Mouse (Mus musculus) forebrain, embryonic 14.5 days (tissue): ENCODE measurements around the gene Kat6b. TPM values are rescaled to one million over a fixed set of nuclear protein-coding genes. Genes with fewer than 3 reads are reported as not detected.

Experiments
- ATAC-seq: fragments of 200-750 bp; cut with Nextera tagmentation; 2 replicates; pipeline ENCODE4 v1.8.0; 2017; ENCODE audit warnings: mild to moderate bottlenecking, moderate library complexity
- DNase-seq: peaks from one replicate; pipeline ENCODE4 v3.0.0-alpha.2; 2015; ENCODE audit warnings: low spot score
- H3K27ac ChIP-seq: fragments of 300-500 bp; sonication (generic); 2 replicates; pipeline ENCODE4 v1.5.1; 2014; ENCODE audit warnings: low read depth, mild to moderate bottlenecking, control low read depth, low read length, moderate library complexity
- H3K27me3 ChIP-seq: fragments of 300-500 bp; sonication (generic); replicated peaks from 2 replicates; pipeline ENCODE4 v1.6.1; 2014; ENCODE audit warnings: low read length, control low read depth, mixed read lengths; ENCODE audit not compliant: control insufficient read depth, insufficient read depth
- H3K36me3 ChIP-seq: fragments of 300-500 bp; sonication (generic); 2 replicates; pipeline ENCODE4 v1.6.1; 2014; ENCODE audit warnings: low read length, control low read depth; ENCODE audit not compliant: control insufficient read depth, insufficient read depth
- H3K4me1 ChIP-seq: fragments of 300-500 bp; sonication (generic); 2 replicates; pipeline ENCODE4 v1.6.1; 2014; ENCODE audit warnings: antibody characterized with exemption, low read length, control low read depth; ENCODE audit not compliant: control insufficient read depth, insufficient read depth
- H3K4me2 ChIP-seq: fragments of 300-500 bp; sonication (generic); 2 replicates; pipeline ENCODE4 v1.6.1; 2014; ENCODE audit warnings: mild to moderate bottlenecking, control low read depth, low read length
- H3K4me3 ChIP-seq: fragments of 300-500 bp; sonication (generic); 2 replicates; pipeline ENCODE4 v1.5.1; 2014; ENCODE audit warnings: low read depth, low read length, control low read depth
- H3K9ac ChIP-seq: fragments of 300-500 bp; sonication (generic); 2 replicates; pipeline ENCODE4 v1.6.1; 2014; ENCODE audit warnings: mild to moderate bottlenecking, low read length, control low read depth, moderate library complexity
- H3K9me3 ChIP-seq: fragments of 300-500 bp; sonication (generic); replicated peaks from 2 replicates; pipeline ENCODE4 v1.6.1; 2016; ENCODE audit warnings: low read length, control low read depth, mixed read lengths; ENCODE audit not compliant: control insufficient read depth
- WGBS: fragments of 180-500 bp; shearing (Covaris S2); extraction: QIAGEN DNeasy Blood & Tissue Kit; methylation state at CpG from one replicate; pipeline ENCODE4 v1.1.7; 2014; 5-methylcytosine and 5-hydroxymethylcytosine counted together
- polyA plus RNA-seq: library from polyadenylated mRNA; unstranded; fragments of >200 nt; fragmentation: Nextera tagmentation; extraction: Ambion mirVana; gene quantifications from 2 replicates; pipeline ENCODE4 v1.2.1, GENCODE M21; 2014

Kat6b gene
- polyA plus RNA-seq, 1 experiment from 2014 or later: 28.8 TPM

DNA sequence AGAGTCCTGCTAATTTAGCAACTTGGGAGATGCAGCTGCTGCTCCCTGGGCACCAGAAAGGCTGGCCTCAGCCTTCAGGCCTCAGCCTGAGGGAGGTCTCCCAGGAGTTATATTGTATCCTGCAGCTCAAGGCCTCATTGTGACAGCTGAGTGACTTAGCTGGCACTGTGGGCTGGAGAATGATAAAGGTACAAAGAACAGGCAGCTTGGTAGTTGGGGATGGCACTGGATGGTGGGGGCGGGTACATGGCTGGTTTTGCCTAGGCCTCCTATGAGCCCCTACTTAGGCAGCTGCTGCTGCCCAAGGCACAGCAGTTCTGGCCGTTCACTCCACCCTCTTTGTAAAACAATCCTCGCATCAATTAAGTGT is 7.9 kb downstream of the Kat6b start:
- ATAC-seq (peak; percentile 91), DNase-seq (peak; percentile 84)
- Histone ChIP-seq H3K36me3 (no peaks in the 10 kb centered on the region), H3K27ac (peak overlapping the region; percentile 58), H3K4me3 (no peak overlapping the region), H3K4me1 (peaks cover 2% of the 10 kb centered on the region; the same call in 1 of the 2 replicates), H3K9ac (no peak overlapping the region), H3K9me3 (no peaks in the 10 kb centered on the region; the same call in 1 of the 2 replicates), H3K27me3 (no peaks in the 10 kb centered on the region), H3K4me2 (no peak overlapping the region)
- 17% methylated on average over 3 of the region's 3 CpGs for WGBS

GRCm38 (mm10) chr14:21490141-21490540 is 8.9 kb downstream of the Kat6b start:
- no peaks in the 10 kb centered on the region; the same call in 1 of the 2 replicates for H3K9me3 ChIP-seq
- H3K27me3 ChIP-seq: no peaks in the 10 kb centered on the region
- H3K4me2 ChIP-seq: no peak overlapping the region
- H3K27ac ChIP-seq: no peak overlapping the region
- WGBS: 36% methylated on average over 4 of the region's 4 CpGs
- no peak for ATAC-seq
- peaks cover 2% of the 10 kb centered on the region; the same call in 1 of the 2 replicates for H3K4me1 ChIP-seq
- no peak overlapping the region for H3K9ac ChIP-seq
- DNase-seq: no peak
- H3K4me3 ChIP-seq: no peak overlapping the region
- H3K36me3 ChIP-seq: no peaks in the 10 kb centered on the region

DNA sequence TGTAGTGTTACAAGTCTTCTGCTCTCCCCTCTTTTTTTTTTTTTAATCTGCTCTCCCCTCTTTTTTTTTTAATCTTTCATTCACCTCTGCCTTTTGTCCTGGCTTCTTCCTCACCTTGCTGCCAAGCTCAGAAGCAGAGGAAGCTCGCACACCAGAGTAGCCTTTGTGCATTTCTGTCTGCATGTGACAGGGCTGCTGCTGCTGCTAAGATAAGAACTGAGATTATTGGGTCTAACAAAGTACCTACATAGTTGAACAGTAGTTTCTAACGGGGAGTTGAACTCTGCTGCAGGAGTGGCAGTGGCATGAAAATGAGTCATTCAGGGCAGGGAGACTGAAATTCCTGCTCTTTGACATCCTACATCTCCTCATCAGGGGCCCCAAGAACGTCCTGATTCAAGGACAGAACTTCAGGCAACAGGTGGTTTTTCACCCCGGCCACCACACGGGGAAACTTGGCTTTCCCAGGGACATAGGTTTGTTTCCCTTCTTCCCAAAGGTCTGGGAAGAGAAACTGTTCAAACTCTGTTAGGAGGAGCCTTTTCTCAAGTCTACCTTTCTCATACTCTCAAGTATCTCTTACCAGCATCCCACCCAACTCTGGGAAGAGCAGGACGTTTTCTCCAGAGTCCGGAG is 17.2 kb downstream of the Kat6b start:
- Histone ChIP-seq H3K9ac (peak overlapping the region; percentile 98), H3K27ac (peak overlapping the region; percentile 100), H3K4me3 (peak overlapping the region; percentile 87), H3K4me1 (peaks cover 21% of the 10 kb centered on the region), H3K36me3 (no peaks in the 10 kb centered on the region), H3K4me2 (peak overlapping the region; percentile 63), H3K9me3 (no peaks in the 10 kb centered on the region), H3K27me3 (no peaks in the 10 kb centered on the region)
- ATAC-seq (no peak), DNase-seq (peak; percentile 39)
- 2% methylated on average over 7 of the region's 7 CpGs for WGBS

DNA sequence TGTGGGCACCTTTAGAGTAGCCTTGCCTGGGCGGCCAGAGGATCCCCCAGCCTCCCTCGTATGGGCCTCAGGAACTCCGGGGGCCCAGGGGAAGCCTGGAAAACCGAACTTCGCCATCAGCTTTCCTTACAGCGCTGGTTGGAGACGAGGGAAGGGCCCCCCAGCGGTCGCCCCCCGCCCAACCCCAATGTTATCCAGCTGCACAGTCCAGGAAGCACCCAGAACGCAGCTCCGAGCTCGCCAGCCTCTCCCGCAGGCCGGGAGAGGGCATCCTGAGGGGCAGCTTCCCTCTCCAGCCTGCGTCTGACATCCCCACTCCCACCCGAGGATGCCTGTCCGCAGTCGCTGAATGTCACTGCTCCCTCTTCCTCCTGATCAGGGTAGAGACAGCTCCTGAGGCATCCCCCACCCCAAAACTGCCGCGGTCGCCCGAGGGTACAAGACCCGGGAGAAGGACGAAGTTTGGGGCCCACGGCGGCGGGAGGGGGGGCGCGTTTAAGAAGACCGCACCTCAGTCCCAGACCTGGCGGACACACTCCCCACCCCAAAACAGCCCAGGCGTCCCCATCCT is 17.9 kb downstream of the Kat6b start:
- WGBS: under 1% methylated on average over 33 of the region's 33 CpGs
- Histone ChIP-seq H3K36me3 (0 out of 2 replicates have a peak, but pooled peaks cover 3% of the 10 kb centered on the region), H3K9me3 (no peaks in the 10 kb centered on the region), H3K27me3 (no peaks in the 10 kb centered on the region), H3K4me1 (peaks cover 23% of the 10 kb centered on the region), H3K4me2 (peak overlapping the region; percentile 63), H3K27ac (peak overlapping the region; percentile 100), H3K9ac (peak overlapping the region; percentile 98), H3K4me3 (peak overlapping the region; percentile 87)
- ATAC-seq (no peak), DNase-seq (peak; percentile 68)

GRCm38 (mm10) chr14:21499631-21500153 is 18.5 kb downstream of the Kat6b start:
- Histone ChIP-seq H3K4me2 (peak overlapping the region; percentile 63), H3K36me3 (0 out of 2 replicates have a peak, but pooled peaks cover 3% of the 10 kb centered on the region), H3K9ac (peak overlapping the region; percentile 98), H3K4me1 (peaks cover 23% of the 10 kb centered on the region), H3K27me3 (no peaks in the 10 kb centered on the region), H3K27ac (peak overlapping the region; percentile 100), H3K9me3 (no peaks in the 10 kb centered on the region), H3K4me3 (peak overlapping the region; percentile 87)
- under 1% methylated on average over 41 of the region's 57 CpGs for WGBS
- ATAC-seq (peak; percentile 37), DNase-seq (peak; percentile 75)

DNA sequence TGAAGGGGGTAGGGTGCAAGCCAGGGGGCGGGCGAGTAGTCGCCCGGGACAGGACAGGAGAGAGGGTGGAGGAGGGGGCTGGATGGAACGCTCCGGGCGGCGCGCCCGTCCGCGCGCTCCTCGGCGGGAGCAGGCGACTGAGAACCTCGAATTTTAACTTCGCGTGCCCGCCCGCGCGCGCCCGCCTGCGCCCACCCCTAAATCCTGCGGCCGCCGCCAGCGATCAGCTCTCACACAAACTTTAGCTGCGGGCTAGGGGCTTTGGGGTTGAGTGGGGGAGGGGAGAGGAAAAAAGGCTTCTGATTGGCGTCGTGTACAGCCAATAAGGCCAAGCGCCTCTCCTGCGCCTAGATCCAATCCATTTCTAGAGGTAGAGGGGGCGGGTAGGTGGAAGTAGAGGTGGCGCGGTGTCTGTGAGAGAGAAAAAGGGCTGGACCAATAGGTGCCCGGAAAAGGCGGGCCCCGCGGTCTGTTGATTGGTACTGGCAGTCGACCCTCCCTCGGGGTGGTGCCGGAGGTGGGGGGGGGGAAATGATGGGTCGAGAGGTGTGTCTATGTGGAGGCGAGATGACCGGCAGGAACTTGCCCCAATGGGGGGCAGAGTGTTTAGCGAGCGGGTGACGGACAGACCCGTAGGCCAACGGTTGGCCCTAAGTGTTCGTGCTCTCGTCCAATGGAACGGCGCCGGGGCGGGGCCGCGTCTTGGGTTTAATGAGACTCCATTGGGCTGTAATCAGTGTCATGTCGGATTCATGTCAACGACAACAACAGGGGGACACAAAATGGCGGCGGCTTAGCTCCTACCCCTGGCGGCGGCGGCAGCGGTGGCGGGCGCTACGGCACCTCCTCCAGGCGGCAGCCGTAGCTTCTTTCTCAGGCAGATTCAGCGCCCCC is 19.2 kb downstream of the Kat6b start:
- Histone ChIP-seq H3K9me3 (no peaks in the 10 kb centered on the region), H3K4me1 (peaks cover 23% of the 10 kb centered on the region), H3K27ac (peak overlapping the region; percentile 100), H3K4me3 (peak overlapping the region; percentile 87), H3K27me3 (no peaks in the 10 kb centered on the region), H3K36me3 (0 out of 2 replicates have a peak, but pooled peaks cover 3% of the 10 kb centered on the region), H3K4me2 (peak overlapping the region; percentile 63), H3K9ac (peak overlapping the region; percentile 98)
- WGBS: under 1% methylated on average over 70 of the region's 75 CpGs
- peak; percentile 100 for DNase-seq
- peak; percentile 95 for ATAC-seq

GRCm38 (mm10) chr14:21501048-21501657 is 19.9 kb downstream of the Kat6b start:
- H3K36me3 ChIP-seq: peaks cover 6% of the 10 kb centered on the region; the same call in 1 of the 2 replicates
- H3K4me2 ChIP-seq: peak overlapping the region; percentile 46
- H3K27me3 ChIP-seq: no peaks in the 10 kb centered on the region
- peak; percentile 88 for DNase-seq
- 1% methylated on average over 33 of the region's 38 CpGs for WGBS
- peak overlapping the region; percentile 87 for H3K4me3 ChIP-seq
- H3K27ac ChIP-seq: peak overlapping the region; percentile 99
- H3K9ac ChIP-seq: peak overlapping the region; percentile 84
- H3K4me1 ChIP-seq: peaks cover 23% of the 10 kb centered on the region
- H3K9me3 ChIP-seq: no peaks in the 10 kb centered on the region
- peak; percentile 1 for ATAC-seq

DNA sequence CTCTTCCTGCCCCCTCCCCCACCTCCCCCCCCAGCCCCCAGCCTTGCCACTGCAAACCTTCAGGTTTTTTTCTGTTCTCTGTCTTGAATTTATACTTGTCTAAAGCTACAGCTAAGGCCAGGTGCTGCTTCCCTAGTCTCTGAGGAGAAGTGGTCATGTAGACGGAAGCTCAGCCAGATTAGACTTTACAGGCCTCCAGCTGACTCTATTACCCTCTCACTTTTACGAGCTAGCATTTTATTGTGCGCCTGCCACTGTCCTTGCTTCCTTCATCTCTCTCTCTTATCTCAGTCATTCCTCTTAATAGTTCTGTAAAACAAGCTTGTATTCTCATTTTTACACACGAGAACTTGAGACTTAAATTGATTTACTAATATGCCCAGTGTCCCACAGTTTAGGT is 23.8 kb downstream of the Kat6b start:
- Histone ChIP-seq H3K27ac (no peak overlapping the region), H3K9ac (no peak overlapping the region), H3K4me1 (peaks cover 23% of the 10 kb centered on the region), H3K4me3 (no peak overlapping the region), H3K9me3 (no peaks in the 10 kb centered on the region), H3K36me3 (peaks cover 9% of the 10 kb centered on the region; the same call in 1 of the 2 replicates), H3K27me3 (no peaks in the 10 kb centered on the region), H3K4me2 (no peak overlapping the region)
- no peak for DNase-seq
- ATAC-seq: no peak
- 84% methylated on average over 4 of the region's 4 CpGs for WGBS
